Mouse (Mus musculus) v-Abl transformed pro-B cells (cell line): ENCODE results near the gene Proser1.

Experiments used
- in situ Hi-C, 2 experiments: fragments of 400-800 bp; cut with MboI; formaldehyde crosslinking; loops; one replicate each; pipeline ENCODE4 v1.15.1; 2025; ENCODE audit not compliant: unreplicated experiment in 2 of 2

The Proser1 gene

DNA sequence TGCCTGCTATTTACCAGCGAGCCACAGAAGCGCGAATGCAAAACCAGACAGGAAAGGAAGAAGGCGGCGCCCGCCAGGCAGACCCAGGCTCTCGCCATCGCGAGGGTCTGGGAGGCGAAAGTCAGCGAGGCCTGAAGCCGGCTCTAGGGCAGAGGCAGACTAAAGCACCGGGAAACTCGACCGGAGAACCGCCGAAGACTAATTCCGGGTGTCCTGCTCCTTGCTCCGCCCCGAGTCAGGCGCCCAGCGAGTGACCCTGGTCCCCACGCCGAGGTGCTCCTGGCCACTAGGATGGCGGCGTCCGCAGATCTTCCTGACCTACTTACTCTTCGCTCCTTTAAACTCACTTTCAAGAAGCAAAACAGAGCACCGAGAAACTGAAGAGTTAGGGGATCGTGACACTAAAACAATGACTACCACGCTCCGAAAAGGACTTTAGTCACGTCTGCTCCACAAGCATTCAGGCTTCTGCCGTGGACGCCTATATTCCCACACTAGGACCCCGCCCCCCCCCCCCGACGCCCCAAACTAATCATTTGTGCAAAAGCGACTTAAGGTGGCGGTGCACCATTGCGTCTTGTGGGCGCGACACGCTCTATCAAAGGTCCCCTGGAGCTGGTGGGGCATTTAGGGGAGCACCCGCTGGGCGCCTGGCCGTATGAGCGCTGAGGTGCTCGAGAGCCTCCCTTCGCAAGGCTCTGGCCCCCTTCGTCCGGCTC is at the start of gene Proser1, which contains the start of gene Nhlrc3:
Proser1 (plus strand) TSS at position 621 of the 719 bp plus-strand sequence.
Nhlrc3 (minus strand) TSS at position 287 of the 719 bp plus-strand sequence.
- in situ Hi-C loops, result loop anchor here (25.0 kb wide), 2 partner anchors 1951 to 1976 kb away; partner anchors contain the start of gene Rab33b (in 1 of the 2)

DNA sequence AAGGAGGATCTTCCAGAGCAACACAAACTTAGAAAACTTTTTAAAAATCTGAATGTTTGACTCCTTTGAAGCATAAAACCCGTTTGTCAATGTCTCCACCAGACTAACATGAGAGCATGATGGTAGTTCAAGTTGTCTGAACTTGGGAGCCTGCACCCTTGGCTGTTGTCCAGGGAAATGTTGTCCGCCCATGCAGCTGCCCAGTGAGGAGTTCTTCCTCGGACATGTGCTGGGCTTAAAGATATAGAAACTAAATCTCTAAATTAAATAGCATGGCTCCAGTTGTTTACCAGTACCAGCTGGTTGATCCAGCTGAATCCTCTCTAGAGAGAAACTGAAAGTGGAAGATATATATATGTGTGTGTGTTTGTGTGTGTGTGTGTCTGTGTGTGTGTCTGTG is 49.5 kb upstream of the Proser1 start:
- in situ Hi-C loops, result no loop called here

DNA sequence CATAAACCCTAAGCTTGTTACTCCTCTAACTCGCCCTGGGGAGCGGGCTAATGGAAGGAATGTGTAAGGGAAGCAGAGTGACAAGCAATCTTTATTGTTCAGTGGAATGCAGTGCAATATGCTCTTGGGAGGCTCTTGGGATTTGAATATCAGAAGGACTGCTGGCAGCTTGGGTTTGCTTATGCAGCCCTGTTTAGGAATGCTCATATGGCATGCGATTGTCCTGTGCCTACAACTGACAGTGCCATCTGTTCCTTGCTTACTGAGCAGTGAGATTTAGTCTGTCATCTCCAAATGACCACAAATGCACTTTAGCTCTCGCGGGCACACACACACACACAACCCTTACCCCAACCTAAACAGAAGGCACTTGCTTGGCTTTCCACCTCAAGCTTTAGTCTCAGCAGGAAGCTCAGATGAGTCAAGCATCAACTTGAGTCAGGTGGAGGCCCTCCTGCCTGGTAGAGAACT is 47.4 kb upstream of the Proser1 start:
- in situ Hi-C loops, result no loop called here

DNA sequence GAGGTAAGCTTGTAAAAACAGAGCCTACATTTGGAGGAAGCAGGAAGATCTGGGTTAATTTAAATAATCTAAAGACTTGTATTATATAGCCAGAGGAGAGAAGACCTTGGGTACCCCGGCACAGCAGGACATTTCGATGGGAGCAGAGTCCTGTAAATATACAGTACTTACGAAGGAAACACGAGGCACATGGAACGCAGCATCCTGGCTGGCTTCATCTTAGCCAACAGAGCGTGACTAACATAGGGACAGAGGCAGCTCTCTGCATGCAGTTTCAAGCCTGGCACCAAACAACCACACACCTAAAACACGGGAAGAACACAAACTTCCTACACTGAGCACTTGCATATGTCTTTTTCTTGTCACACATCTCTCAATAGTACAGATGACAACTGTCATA is 45.8 kb upstream of the Proser1 start:
- in situ Hi-C loops, result no loop called here

DNA sequence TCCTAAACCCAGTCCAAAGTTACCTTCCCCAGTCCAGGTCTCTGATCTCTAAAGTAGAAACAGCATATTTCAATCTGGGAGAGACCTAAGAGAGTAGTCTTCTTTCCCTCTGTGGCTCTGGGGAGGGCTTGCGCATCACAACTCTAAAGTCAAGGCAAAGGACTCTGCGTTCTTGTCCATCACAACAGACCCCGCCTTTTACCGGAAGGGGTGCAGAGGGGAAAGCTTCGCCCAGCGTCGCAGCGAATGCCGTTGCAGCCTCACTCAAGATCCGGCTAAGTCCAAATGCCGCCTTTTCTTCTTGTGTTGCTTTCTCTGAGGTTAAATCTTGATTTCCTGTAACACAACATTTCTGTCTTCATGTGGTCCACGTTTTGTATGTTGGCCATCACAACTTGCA is 41.8 kb upstream of the Proser1 start:
- in situ Hi-C loops, result no loop called here

DNA sequence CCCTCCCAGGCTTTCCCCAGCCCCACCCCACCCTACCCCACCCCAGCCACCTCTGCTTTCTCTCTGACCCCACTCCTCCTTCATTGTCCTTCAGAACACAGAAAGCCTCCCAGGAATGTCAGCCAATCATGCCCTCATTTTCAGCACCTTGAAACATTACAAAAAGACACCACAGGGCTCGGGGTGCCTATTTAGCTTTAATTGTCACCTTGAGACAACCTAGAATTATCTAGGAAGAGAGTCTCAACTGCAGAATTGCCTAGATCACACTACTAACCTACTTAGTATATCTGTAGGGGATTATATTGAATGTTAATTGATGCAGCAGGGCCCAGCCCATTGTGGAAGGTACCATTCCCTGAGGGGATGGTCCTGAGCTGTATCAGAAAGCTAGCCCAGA is 40.8 kb upstream of the Proser1 start:
- in situ Hi-C loops, result no loop called here

DNA sequence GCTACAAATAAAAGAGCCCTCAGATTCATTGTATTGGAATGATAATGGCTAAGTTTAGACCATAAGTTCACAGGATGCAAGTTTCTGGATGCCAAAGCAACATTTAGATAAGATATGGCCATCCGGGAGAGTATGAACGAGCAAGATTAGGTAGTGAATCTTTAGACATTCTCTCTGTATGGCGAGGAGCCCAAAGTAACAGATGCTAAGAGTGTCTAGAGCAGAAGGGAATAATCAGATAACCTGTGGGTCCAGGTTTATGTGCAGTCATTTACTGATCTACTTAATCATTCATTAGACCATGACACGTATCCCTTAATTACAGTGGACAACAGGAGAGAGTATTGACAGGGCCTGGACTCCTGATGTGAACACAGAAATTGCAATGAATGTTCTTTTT is 39.9 kb upstream of the Proser1 start:
- in situ Hi-C loops, result no loop called here

DNA sequence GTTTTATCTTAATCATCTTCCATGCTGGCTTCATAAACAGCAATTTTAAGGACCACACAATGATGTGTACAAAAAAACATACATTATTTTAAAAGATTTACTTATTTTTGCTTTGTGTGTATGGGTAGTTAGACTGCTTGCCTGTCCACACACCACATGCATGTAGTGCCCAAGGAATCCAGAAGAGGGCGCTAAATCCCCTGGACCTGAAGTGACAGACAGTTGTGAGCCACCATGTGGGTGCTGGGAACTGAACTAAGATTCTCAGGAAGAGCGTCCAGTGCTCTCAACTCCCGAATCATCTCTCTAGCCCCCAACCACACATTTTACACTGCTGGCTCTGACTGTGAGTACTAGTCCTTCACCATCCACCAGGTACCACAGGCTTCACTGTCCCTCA is 28.9 kb upstream of the Proser1 start:
- in situ Hi-C loops, result no loop called here

DNA sequence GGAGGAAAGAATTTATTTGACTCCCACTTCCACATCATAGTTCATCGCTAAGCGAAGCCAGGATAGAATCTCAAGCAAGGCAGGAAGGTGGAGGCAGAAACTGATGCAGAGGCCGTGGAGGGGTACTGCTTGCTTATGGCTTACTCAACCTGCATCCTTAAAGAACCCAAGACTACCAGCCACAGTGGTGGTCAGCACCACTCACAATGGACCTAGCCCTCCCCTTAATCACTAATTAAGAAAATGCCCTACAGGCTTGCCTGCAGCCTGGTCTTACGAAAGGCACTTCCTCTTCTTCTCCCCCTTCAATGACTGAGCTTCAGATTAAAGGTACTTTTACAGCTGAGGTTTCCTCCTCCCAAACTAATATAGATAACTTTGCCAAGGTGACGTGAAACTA is 26.9 kb upstream of the Proser1 start:
- in situ Hi-C loops, result no loop called here

DNA sequence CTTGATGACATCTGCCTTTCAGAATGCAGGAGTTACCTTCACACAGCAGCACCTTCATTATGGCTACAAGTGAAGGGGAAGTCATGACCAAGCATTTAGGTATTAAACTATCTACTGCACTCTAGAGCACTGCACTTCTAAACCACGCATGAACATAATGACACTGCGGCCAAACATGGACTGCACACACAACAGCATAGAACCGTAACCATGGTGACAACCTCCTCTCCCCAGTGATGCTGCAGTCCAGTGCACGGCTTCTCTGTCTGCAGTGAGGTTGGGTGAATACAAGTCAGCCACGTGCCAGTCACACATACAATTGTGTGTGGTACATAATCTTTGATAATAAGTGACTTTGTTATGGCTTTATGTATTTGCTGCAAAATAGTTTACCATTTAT is 17.9 kb upstream of the Proser1 start:
- in situ Hi-C loops, result loop anchor here (5.0 to 10.0 kb wide), 3 partner anchors 111 to 413 kb away; no protein-coding TSS in a partner anchor

DNA sequence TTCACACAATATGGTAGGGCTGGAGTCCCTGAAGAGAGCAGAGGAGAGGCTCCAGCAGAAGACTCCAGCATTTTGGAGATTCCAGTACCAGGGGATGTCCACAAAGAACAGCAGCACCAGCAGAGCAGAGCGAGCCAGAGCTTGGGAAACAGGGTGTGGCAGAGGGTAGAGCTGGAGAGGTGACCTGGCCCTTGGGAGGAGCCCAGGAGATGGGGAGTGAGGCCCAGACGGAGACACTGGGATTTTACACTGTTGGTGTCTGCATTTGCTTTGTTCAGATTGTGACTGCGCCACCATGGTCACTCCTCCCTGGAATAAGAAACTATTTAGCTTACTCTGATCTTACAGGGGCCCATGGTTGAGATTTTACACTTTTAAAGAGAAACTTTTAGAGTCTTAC is 16.7 kb upstream of the Proser1 start:
- in situ Hi-C loops, result loop anchor here (5.0 to 10.0 kb wide), 3 partner anchors 112 to 414 kb away; no protein-coding TSS in a partner anchor

DNA sequence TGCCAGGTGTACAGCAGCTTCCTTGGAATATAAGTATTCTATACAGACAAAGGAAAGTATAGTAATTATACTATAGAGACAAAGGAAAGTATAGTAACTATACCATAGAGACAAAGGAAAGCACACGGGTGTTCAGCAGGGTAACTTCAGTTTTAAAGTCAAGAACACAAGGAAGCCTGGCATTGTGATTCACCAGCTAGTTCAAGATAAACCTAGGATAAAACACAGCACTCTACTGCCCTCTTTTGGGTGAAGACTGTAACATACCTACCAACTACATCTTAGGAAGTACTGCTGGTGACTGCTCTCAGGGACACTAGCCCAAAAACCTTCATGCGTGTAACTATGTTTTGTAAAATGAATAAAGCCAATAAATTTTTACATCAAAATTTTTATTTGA is 15.3 kb upstream of the Proser1 start:
- in situ Hi-C loops, result loop anchor here (5.0 to 10.0 kb wide), 3 partner anchors 113 to 416 kb away; no protein-coding TSS in a partner anchor

DNA sequence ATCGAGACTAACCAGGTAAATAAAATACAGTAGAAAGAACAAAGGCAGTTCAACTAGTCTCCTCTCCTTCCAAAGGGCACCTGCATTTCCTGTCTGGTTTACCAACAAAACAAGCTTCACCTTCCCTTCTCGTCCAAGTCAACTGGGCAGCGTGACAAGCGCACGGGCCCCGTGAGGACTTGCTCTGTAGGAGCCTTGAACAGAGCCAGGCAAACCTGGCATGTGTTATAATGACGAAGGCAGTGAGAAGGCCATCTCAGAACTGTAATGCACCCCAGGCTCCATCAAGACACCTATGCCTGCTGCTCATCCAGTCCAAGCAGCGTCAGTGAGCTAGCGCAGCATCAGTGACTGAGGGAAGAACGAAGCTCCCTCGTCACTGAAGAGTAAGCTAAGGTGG is 12.8 kb upstream of the Proser1 start:
- in situ Hi-C loops, result loop anchor here (10.0 to 25.0 kb wide), 3 partner anchors 1196 to 1963 kb away; partner anchors contain the start of gene Rab33b (in 1 of the 2)

DNA sequence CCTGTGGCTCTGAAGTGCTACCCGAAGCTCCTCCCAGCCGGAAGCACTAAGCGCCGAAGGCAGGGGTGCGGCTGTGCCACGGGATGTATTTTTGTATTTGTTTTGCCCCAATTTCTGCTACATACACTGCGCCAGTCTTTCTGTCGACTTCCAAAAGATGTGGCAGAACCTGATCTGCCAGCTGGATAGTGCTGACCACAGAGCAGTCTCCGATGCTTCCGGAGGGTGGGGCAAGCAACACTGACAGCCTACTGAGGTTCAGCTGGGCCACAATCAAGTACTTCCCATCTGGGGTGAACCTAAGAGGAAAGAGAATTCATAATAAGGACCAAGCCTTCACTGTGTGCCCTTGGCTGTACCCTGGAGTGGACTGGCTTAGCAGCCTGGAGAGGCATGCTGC is 11.1 kb upstream of the Proser1 start:
- in situ Hi-C loops, result loop anchor here (10.0 to 25.0 kb wide), 3 partner anchors 1198 to 1965 kb away; partner anchors contain the start of gene Rab33b (in 1 of the 2)

DNA sequence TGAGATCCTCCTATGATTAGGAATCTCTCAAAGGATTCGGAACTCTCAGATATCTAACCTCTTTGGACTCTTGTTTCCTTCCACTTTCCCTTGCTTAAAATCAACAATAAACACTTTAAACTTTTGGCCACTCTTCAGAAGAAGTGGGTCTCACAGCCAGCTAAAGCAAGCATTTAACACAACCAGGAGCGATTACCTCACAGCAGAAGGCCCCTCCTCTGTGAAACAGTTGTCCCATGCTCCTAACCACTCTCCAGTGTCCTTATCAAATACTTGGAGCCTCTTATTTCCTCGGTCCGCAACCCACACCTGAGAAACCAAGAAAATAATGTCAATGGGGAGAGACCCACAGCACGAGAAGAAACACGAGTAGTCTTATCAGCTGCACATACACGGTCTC is 10.1 kb upstream of the Proser1 start:
- in situ Hi-C loops, result loop anchor here (10.0 to 25.0 kb wide), 3 partner anchors 1199 to 1966 kb away; partner anchors contain the start of gene Rab33b (in 1 of the 2)

DNA sequence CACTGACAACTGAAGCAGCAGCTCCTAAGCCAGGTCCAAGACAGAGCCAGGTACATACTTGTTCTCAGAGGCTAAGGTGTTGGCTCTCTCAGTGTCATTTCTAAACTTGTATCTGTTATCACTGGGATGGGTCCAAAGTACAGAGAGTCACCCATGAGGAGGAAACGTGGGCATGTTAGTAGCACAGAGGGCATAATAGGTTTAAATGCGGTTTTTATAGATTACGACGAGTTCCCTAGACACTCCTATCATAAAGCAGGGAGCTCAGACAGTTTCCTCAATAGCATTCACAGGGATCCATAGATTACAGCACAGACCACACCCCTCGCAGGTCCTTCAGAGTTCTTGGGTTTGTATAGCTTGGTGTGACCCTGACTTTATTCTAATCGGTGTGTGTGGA is 9.5 kb upstream of the Proser1 start:
- in situ Hi-C loops, result loop anchor here (10.0 to 25.0 kb wide), 3 partner anchors 1199 to 1967 kb away; partner anchors contain the start of gene Rab33b (in 1 of the 2)

DNA sequence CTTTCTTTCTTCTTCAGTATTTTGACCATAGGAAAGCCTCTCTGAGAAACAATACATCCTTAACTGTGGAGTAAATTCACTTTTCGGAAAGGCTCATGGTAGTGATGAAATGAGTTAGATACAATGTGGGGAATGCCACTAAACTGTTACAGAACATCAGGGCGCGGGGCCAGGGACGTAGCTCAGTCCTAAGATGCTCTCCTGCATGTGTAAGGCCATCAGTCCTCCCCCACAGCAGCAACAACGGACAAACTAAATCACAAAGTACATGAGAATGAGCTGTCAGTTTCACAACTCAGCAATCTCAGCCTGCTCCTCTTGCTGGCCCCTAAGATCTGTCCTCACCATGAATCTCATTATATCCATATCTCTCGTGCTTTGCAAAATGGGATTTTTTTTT is 8.9 kb upstream of the Proser1 start:
- in situ Hi-C loops, result loop anchor here (10.0 to 25.0 kb wide), 3 partner anchors 1200 to 1967 kb away; partner anchors contain the start of gene Rab33b (in 1 of the 2)

DNA sequence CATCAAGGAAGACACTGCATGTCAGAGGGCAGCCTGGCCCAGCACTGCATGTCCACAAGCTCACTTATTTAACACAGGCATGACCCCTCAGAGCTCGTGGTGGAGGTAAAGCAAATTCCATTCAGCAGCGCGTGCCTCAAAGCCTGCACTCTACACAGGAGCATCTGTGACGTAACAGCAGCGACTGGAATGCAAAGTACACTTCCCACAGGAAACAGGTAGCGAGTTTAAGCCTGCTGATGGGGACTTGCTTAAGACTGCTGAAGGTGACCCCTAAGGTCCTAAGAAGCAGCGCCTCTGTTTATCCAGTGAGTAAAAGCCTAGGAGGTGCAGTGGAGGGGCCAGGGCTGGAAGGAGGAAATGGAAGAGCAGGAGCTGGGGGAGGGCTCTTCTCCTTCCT is 8.5 kb upstream of the Proser1 start:
- in situ Hi-C loops, result loop anchor here (10.0 to 25.0 kb wide), 3 partner anchors 1200 to 1968 kb away; partner anchors contain the start of gene Rab33b (in 1 of the 2)

DNA sequence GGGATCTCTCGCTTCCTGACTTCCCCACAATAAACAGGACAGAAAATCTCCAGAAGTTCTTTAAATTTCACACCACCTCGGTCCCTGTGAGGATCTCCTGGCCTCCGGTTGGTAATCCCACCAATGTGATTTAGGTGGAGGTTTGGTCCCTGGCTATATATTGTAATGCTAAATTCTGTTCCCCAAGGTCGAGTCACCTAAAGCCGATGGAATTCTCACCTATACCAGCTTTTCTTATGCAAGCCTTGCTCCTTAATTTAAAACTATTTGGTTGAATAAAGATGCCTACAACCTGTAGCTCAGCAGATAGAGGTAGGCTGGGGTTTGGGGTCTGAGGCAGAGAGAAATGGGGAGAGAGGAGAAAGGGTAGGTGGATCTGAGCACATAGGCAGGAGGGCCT is 5.7 kb upstream of the Proser1 start:
- in situ Hi-C loops, result loop anchor here (10.0 to 25.0 kb wide), 3 partner anchors 1203 to 1970 kb away; partner anchors contain the start of gene Rab33b (in 1 of the 2)

DNA sequence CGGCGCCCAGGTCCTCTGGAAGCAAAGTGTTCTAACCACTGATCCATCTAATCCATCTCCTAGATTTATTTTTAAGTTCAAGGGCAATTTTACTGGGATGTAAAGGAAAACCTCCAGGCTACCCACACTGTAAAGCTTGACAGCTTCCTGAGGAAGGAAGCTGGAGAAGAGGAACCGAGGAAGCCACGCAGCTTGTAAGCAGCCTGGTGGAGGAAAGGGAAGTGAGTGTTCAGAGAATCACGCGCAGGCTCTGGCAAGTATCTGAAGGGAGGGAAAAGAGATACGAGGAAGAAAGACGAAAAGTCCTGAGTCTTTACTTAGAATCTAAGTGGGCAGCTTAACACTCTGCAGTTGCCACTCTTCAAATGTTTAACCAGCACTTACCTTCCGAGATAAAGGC is 3.4 kb upstream of the Proser1 start:
- in situ Hi-C loops, result loop anchor here (25.0 kb wide), 2 partner anchors 1948 to 1973 kb away; partner anchors contain the start of gene Rab33b (in 1 of the 2)

DNA sequence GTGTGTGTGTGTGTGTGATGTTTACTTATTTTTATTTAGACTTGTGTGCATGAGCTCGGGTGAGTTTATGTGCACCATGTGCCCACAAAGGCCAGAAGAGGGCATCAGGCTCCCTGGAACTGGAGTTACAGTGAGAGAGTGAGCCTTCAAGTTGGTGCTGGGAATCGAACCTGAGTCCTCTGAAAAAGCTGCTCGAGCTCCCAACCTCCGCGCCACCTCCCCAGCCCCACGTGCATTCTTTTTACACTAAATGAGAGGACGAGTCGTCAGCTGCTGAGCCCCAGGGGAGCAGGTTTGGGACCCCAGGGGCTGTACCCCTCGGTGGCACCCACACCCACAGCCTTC is 793 bp upstream of the Proser1 start:
- in situ Hi-C loops, result loop anchor here (25.0 kb wide), 2 partner anchors 1950 to 1975 kb away; partner anchors contain the start of gene Rab33b (in 1 of the 2)
